Mouse (Mus musculus) neural tube, embryonic 14.5 days (tissue): ENCODE measurements around the gene Gm28038. TPM values are rescaled to one million over a fixed set of nuclear protein-coding genes. Genes with fewer than 3 reads are reported as not detected.

Experiments
- ATAC-seq: fragments of 200-750 bp; cut with Nextera tagmentation; 2 replicates; pipeline ENCODE4 v1.8.0; 2017; ENCODE audit warnings: low read depth, mild to moderate bottlenecking, moderate TSS enrichment, moderate library complexity
- H3K27ac ChIP-seq: fragments of 300-500 bp; sonication (generic); 2 replicates; pipeline ENCODE4 v1.5.1; 2014; ENCODE audit warnings: low read depth, mild to moderate bottlenecking, control low read depth, low read length, moderate library complexity, mixed read lengths
- H3K27me3 ChIP-seq: fragments of 300-500 bp; sonication (generic); 2 replicates; pipeline ENCODE4 v1.6.1; 2014; ENCODE audit warnings: low read length; ENCODE audit not compliant: control insufficient read depth, insufficient read depth
- H3K36me3 ChIP-seq: fragments of 300-500 bp; sonication (generic); 2 replicates; pipeline ENCODE4 v1.6.1; 2014; ENCODE audit warnings: low read length, mixed read lengths; ENCODE audit not compliant: control insufficient read depth, insufficient read depth
- H3K4me1 ChIP-seq: fragments of 300-500 bp; sonication (generic); 2 replicates; pipeline ENCODE4 v1.6.1; 2014; ENCODE audit warnings: low read length; ENCODE audit not compliant: control insufficient read depth, insufficient read depth
- H3K4me2 ChIP-seq: fragments of 300-500 bp; sonication (generic); 2 replicates; pipeline ENCODE4 v1.6.1; 2014; ENCODE audit warnings: mild to moderate bottlenecking, low read depth, low read length, control low read depth
- H3K4me3 ChIP-seq: fragments of 300-500 bp; sonication (generic); 2 replicates; pipeline ENCODE4 v1.5.1; 2014; ENCODE audit warnings: low read depth, low read length, control low read depth, mixed read lengths
- H3K9ac ChIP-seq: fragments of 300-500 bp; sonication (generic); replicated peaks from 2 replicates; pipeline ENCODE4 v1.6.1; 2014; ENCODE audit warnings: low read depth, mild to moderate bottlenecking, control low read depth, low read length, mixed read lengths
- H3K9me3 ChIP-seq: fragments of 300-500 bp; sonication (generic); 2 replicates; pipeline ENCODE4 v1.6.1; 2016; ENCODE audit warnings: low read length; ENCODE audit not compliant: control insufficient read depth
- WGBS: fragments of 180-500 bp; shearing (Covaris S2); extraction: QIAGEN DNeasy Blood & Tissue Kit; methylation state at CpG from one replicate; pipeline ENCODE4 v1.1.7; 2014; 5-methylcytosine and 5-hydroxymethylcytosine counted together
- polyA plus RNA-seq: library from polyadenylated mRNA; unstranded; fragments of >200 nt; fragmentation: Nextera tagmentation; extraction: Ambion mirVana; gene quantifications from 2 replicates; pipeline ENCODE4 v1.2.1, GENCODE M21; 2014

Gene Gm28038
- polyA plus RNA-seq, 1 experiment from 2014 or later, result not detected

DNA sequence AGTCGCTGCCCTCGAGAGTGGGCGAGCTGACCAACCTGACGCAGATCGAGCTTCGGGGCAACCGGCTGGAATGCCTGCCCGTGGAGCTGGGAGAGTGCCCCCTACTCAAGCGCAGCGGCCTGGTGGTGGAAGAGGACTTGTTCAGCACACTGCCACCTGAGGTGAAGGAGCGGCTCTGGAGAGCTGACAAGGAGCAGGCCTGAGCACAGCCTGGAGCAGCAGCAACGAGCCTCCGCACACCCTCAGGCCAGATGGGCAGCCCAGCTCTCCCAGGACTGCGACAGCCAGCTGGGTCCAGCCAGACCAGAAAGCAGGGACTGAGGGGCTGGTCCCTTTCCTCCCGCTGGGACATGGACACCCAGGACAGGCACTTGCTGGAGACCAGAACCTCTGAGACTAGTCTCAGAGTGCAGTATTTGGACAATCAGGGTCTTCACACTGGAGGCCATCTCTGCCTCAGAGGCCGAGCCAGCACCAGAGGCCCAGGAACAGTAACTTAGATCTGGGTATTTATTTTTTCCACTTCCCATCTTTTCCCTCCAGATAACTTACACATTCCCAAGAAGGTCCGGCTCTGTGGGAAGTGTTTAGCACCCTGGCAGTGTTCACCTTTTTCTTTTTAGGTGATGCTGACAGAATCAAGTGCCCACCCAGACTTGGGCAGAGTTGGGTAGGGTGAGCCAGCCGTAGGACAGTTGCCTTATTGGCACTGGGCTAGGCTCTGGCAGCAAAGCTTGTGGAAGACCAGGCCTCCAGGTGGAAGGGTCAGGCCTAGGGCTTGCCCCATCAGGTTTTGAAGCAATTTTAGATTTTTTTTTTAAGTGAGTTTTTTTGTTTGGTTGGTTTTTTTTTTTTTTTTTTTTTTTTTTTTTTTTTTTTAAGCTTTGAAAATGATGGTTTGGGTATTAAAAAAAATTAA lies 18.7 kb upstream of the Gm28038 start:
- no peaks in the 10 kb centered on the region for H3K9me3 ChIP-seq
- H3K36me3 ChIP-seq, result peaks cover 38% of the 10 kb centered on the region
- WGBS, result 86% methylated on average over 18 of the region's 18 CpGs
- peaks cover 6% of the 10 kb centered on the region; the same call in 1 of the 2 replicates for H3K4me1 ChIP-seq
- H3K27me3 ChIP-seq, result no peaks in the 10 kb centered on the region
- no peak overlapping the region for H3K4me3 ChIP-seq
- ATAC-seq, result no peak
- H3K27ac ChIP-seq, result no peak overlapping the region
- H3K4me2 ChIP-seq, result no peak overlapping the region
- no peak overlapping the region for H3K9ac ChIP-seq

DNA sequence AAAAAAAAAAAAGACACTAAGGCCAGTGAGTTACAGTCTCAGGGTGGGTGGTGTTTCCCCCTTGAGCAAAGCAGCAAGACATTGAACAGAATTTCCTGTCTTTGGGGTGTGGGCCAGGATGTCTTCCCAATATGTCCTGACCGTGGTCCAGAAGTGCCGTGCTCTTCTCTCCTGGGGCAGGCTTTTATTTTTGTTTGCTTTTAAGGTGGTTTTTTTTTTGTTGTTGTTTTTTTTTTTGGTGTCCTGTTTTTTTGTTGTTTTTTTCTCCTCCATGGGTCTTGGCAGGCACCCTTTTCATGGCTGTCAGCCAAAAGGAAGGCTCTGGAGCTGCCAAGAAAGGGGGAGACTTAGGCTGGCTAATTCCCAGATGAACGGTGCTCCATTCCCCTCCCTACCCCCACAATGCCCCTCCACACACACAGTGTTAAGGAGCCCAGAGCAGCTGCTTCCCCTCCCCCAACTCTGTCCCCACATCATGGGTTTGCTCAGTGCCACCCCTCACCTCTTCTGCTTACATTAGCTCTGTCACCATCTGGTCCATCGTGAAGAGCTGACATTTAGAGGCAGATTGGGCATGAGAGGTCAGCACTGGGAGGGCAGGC lies 17.9 kb upstream of the Gm28038 start:
- no peaks in the 10 kb centered on the region for H3K9me3 ChIP-seq
- no peak overlapping the region for H3K4me3 ChIP-seq
- no peak overlapping the region for H3K9ac ChIP-seq
- no peaks in the 10 kb centered on the region for H3K27me3 ChIP-seq
- peaks cover 6% of the 10 kb centered on the region; the same call in 1 of the 2 replicates for H3K4me1 ChIP-seq
- H3K27ac ChIP-seq, result no peak overlapping the region
- peaks cover 31% of the 10 kb centered on the region for H3K36me3 ChIP-seq
- H3K4me2 ChIP-seq, result no peak overlapping the region
- peak; percentile 80 for ATAC-seq
- WGBS, result 43% methylated on average over 4 of the region's 4 CpGs

DNA sequence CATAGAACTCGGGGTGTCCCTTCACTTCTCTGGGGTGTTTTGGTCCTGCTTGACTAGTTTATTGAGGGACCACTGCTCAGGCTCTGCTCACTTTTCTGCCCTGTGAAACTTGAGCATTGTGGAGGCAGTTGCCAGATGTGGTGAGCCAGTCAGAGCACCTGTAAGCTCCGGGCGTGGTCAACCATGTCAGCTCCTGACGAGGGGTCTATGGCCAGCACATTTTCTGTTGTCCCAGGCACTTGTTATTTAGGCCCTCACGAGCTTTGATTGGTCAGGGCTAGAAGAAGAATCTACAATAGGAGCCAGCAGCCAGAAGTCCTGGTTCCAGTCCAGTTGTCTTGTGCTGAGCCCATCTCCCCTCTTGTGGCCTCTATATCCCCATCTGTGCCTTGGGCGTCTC lies 17.0 kb upstream of the Gm28038 start:
- peaks cover 6% of the 10 kb centered on the region; the same call in 1 of the 2 replicates for H3K4me1 ChIP-seq
- no peak overlapping the region for H3K9ac ChIP-seq
- peaks cover 25% of the 10 kb centered on the region for H3K36me3 ChIP-seq
- H3K27me3 ChIP-seq, result no peaks in the 10 kb centered on the region
- ATAC-seq, result no peak
- no peaks in the 10 kb centered on the region for H3K9me3 ChIP-seq
- H3K27ac ChIP-seq, result no peak overlapping the region
- H3K4me3 ChIP-seq, result no peak overlapping the region
- no peak overlapping the region for H3K4me2 ChIP-seq
- WGBS, result 94% methylated on average over 6 of the region's 6 CpGs

DNA sequence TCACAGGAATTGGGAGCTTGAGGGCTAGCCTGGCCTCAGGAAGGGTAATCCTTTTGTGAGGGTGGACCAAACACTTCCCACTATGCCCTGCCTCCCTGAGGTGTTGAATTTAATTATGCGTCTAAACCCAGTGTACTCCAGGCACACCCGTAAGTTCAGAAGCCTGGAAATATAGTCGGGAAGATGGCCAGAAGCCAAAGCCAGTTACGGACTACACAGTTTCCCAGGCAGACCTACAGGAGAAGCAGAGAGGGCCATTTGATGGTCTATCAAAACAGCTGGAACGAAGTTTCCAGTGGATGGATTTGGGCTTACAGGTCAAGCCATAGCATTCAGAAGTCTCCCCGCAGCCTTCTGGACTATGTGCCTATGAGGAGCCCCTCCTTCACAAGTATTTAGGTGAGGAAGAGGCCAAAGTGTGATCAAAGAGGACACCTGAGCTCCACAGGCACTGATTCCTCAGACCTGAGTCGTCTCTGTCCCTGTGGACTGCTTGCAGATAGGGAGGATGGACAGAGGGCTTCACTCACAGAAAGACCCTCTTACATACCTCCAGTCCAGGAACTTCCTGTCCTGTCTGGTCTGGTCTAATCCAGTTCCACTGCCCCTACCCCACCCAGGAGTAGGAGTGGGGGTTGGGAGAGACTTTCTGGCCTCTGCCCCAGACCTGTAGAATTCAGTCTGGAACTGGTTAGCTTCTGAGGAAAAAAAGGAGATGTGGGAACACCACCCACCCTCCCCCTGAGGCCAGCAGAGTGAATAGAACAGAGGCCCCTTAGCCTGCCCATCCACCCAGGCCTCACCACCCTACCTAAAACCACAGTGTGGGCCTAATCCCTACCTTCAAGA lies 15.9 kb upstream of the Gm28038 start:
- Histone ChIP-seq H3K4me3 (no peak overlapping the region), H3K27me3 (no peaks in the 10 kb centered on the region), H3K4me1 (peaks cover 6% of the 10 kb centered on the region; the same call in 1 of the 2 replicates), H3K27ac (no peak overlapping the region), H3K9me3 (no peaks in the 10 kb centered on the region), H3K36me3 (peaks cover 22% of the 10 kb centered on the region), H3K4me2 (no peak overlapping the region), H3K9ac (no peak overlapping the region)
- WGBS, result 81% methylated on average over 7 of the region's 7 CpGs
- no peak for ATAC-seq

DNA sequence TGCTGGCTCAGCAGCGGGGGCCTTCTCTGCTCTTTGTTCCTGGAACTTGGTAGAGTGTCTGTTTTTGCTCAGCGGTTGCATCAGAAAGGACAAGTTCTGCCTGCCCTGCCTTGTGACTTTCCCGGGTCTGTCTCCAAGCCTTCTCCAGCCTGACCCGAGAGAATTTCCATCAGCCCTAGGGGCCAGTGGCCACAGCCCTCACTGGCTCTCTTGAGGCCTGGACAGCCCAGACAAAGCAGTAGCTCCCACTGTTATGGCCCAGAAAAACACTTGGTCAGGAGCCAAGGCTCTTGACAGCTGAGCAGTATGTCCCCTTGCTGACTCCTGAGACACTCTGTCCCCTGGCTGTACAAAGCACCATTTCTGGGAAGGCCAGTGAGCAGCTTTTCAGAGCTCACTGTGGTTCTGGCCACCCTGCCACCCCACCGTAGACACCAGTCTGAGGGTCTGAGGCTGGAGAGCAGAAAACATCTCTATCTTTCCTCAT lies 15.0 kb upstream of the Gm28038 start, which contains the start of gene Phyhd1:
Gene Phyhd1 (plus strand): TSS at position 437 of the 487 bp plus-strand sequence.
- peaks cover 6% of the 10 kb centered on the region; the same call in 1 of the 2 replicates for H3K4me1 ChIP-seq

DNA sequence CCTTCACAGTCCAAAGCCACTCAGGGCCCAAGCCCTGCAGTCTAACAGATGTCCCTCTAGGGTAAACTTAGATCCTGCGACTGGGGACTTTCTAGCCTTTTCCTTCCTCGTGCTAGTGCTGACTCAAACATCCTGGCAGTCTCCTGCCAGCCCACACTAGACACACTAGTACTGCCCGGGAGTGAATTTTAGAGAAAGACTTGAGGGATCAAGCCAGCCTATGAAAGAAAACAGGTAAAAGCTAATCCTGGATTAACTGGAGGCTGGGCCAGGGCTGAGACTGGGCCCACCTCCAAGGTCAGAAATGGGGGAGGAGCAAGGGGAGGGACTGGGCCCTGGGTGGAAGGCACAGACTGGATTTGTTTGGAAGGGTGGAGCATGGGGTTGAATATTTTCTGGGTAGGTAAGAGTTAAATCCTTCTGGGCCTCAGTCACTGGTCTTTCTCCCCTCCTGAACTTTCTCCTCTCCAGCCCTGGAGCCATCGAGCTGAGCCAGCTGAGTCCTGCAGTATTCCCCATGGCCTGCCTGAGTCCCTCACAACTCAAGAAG lies 14.4 kb upstream of the Gm28038 start:
- no peak overlapping the region for H3K9ac ChIP-seq
- no peak for ATAC-seq
- no peaks in the 10 kb centered on the region for H3K9me3 ChIP-seq
- H3K4me3 ChIP-seq, result no peak overlapping the region
- peaks cover 19% of the 10 kb centered on the region for H3K36me3 ChIP-seq
- no peaks in the 10 kb centered on the region for H3K27me3 ChIP-seq
- no peak overlapping the region for H3K4me2 ChIP-seq
- peaks cover 6% of the 10 kb centered on the region; the same call in 1 of the 2 replicates for H3K4me1 ChIP-seq
- 33% methylated on average over 4 of the region's 4 CpGs for WGBS
- peak overlapping the region; percentile 50 for H3K27ac ChIP-seq

More for the DNA sequence above, 15.0 kb upstream of the Gm28038 start, which contains the start of gene Phyhd1:
- no peak for ATAC-seq
- H3K36me3 ChIP-seq, result peaks cover 19% of the 10 kb centered on the region
- no peak within 1 kb of the TSS for H3K9ac ChIP-seq
- H3K27ac ChIP-seq, result peak within 1 kb of the TSS; percentile 50
- H3K4me3 ChIP-seq, result no peak within 1 kb of the TSS
- WGBS, result 33% methylated on average over 5 of the region's 5 CpGs
- no peak within 1 kb of the TSS for H3K4me2 ChIP-seq
- no peaks in the 10 kb centered on the region for H3K9me3 ChIP-seq
- no peaks in the 10 kb centered on the region for H3K27me3 ChIP-seq

DNA sequence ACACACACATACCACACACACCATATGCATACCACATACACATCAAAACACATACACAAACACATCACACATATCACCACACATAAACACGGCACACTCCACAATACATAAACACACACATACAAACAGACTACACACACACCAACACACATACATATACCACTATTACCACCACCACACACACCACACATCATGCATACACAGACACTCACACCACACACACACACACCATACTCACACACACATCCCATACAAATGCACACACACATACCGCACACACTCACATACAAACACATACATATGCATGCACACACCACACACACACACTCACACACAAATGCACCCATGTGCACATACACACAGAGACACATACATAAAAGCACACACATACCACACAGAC lies 13.4 kb upstream of the Gm28038 start:
- H3K36me3 ChIP-seq, result peaks cover 13% of the 10 kb centered on the region; the same call in 1 of the 2 replicates
- WGBS, result 97% methylated on average over 2 of the region's 2 CpGs

DNA sequence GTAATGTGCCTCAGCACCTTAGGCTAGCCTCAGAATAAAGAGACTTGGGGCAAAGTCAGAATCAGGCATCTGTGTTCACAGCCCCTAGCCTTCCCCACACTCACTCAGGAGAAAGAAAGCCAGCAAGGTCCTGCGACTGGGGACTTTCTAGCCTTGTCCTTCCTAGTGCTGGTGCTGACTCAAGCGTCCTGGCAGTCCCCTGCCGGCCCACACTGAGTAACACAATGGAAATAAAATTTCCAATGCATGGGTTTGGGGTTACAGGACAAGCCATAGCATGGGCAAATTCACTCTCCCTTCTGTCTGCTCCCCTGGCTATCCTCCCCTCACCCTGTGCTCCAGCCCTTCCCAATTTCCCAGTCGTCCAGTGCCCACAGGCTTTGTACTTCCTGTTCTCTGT lies 12.5 kb upstream of the Gm28038 start:
- H3K4me3 ChIP-seq, result no peak overlapping the region
- peaks cover 3% of the 10 kb centered on the region; the same call in 1 of the 2 replicates for H3K4me1 ChIP-seq
- no peak overlapping the region for H3K4me2 ChIP-seq
- ATAC-seq, result no peak
- no peak overlapping the region for H3K9ac ChIP-seq
- WGBS, result 63% methylated on average over 4 of the region's 4 CpGs
- H3K27me3 ChIP-seq, result no peaks in the 10 kb centered on the region
- H3K36me3 ChIP-seq, result peaks cover 10% of the 10 kb centered on the region; the same call in 1 of the 2 replicates
- no peak overlapping the region for H3K27ac ChIP-seq
- H3K9me3 ChIP-seq, result no peaks in the 10 kb centered on the region

More for the DNA sequence above, 13.4 kb upstream of the Gm28038 start:
- H3K9me3 ChIP-seq, result no peaks in the 10 kb centered on the region
- ATAC-seq, result no peak
- H3K27me3 ChIP-seq, result no peaks in the 10 kb centered on the region
- no peak overlapping the region for H3K27ac ChIP-seq
- H3K4me2 ChIP-seq, result no peak overlapping the region
- no peak overlapping the region for H3K4me3 ChIP-seq
- H3K9ac ChIP-seq, result no peak overlapping the region
- H3K4me1 ChIP-seq, result peaks cover 6% of the 10 kb centered on the region; the same call in 1 of the 2 replicates
